Mouse (Mus musculus): Measurements from ENCODE around the gene Ahcyl1. TPM values are rescaled to one million over a fixed set of nuclear protein-coding genes. Genes with fewer than 3 reads are reported as not detected.

Ahcyl1 gene
- total and polyA plus RNA-seq, 3 experiments, result 31.3 to 83.4 (median 32.5) TPM

DNA sequence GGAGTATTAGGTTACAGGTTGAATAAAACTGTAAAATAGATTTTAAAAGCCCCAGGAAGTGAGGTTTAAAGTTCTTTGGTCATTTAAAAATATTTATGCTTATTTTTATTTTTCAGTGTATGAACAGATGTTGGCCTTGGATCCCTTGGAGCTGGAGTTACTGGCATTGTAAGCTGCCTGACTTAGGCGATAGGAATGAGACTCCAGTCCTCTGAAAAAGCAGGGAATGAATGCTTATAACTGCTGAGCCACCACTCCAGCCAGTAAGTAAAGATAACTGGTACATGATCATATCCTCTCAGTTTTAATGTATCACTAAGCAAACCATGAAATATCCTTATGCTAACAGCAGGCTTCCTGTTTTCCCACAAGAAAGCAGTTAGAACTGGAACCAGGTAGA is 8.1 kb downstream of the Ahcyl1 start:
- H3K27ac ChIP-seq (ENCODE audit: insufficient read depth, low read depth), result no peak overlapping the region
- H3K4me3 ChIP-seq (replicated peaks in 1 of 3; ENCODE audit: low read depth in 2 of 3, low read length in 2 of 3, poor library complexity in 1 of 3), result no peak overlapping the region
- H3K9me3 ChIP-seq (replicated peaks; ENCODE audit: low read length), result no peaks in the 10 kb centered on the region
- H3K36me3 ChIP-seq (replicated peaks in 1 of 2; ENCODE audit: control insufficient read depth in 1 of 2, insufficient read depth in 1 of 2, low read length in 1 of 2), result peaks cover 3 to 19% of the 10 kb centered on the region in 2 experiments
- in situ Hi-C loops (cut with MboI; ENCODE audit: low pct_ligation_motif_present, low pct_unique_long_range_greater_than_20kb, low sequenced_read_pairs), result no loop called here
- no peaks in the 10 kb centered on the region for H3K27me3 ChIP-seq (replicated peaks)
- peaks cover 3 to 92% of the 10 kb centered on the region in 2 experiments for H3K4me1 ChIP-seq (ENCODE audit: control insufficient read depth in 1 of 2, insufficient read depth in 2 of 2)
- DNase-seq (ENCODE audit: extremely low read depth), result no peak
- dilution Hi-C loops (cut with MboI; ENCODE audit: extremely low pct_ligation_motif_present, extremely low pct_unique_long_range_greater_than_20kb, low sequenced_read_pairs), result no loop called here
- peaks cover 26% of the 10 kb centered on the region for H3K79me2 ChIP-seq (replicated peaks; ENCODE audit: control insufficient read depth, extremely low read depth, insufficient read depth, poor library complexity, severe bottlenecking)
- TF ChIP-seq POLR2AphosphoS2 (IDR thresholded peaks at IDR 0.05; ENCODE audit: low read depth, low read length), result no peak
- TF ChIP-seq CHD1 (IDR thresholded peaks at IDR 0.05; ENCODE audit: low read depth, low read length), result no peak
- no peak for TF ChIP-seq ZC3H11A (IDR thresholded peaks at IDR 0.05; ENCODE audit: low read depth, low read length)
- no peak for TF ChIP-seq CHD2 (IDR thresholded peaks at IDR 0.05; ENCODE audit: low read length)
- no peak for TF ChIP-seq TBP (conservative IDR thresholded peaks at IDR 0.05; ENCODE audit: low read depth, low read length)
- H3K9ac ChIP-seq (ENCODE audit: insufficient read depth, low read depth), result no peak overlapping the region
- H3K4me2 ChIP-seq (ENCODE audit: insufficient read depth, low read depth, poor library complexity, severe bottlenecking), result no peak overlapping the region; the same call in 1 of the 2 replicates

DNA sequence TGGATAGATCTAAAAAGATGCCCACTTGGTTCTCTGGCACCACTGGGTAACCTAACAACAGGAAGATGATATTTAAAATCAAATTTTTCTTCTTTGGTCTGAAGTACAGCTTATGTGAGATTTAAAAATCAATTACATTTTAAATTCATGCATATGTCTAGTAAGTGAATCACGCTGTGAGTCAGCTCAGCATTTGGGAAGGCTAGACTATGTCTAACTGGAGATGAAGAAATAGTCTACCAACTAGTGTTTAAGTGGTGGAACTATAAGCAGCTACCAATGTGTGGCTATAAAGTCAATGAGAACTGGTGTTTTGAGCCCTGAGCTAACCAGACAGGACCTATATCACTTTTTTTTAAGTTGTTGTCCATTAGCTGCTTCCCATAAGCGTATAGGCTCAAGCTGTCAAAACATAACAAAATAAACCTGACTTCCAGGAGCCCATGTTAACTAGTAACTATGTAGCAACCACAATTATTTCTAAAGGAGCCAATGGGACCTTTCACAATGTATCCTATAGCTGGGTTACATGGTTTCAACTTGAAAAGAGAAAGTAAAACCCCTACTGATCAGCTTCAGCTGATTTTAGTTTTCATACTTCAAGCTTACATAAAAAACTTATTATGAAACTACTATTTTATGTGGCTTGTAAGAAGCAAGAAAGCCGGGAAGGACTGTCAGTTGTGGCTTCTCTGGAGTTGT is 9.9 kb downstream of the Ahcyl1 start:
- Histone ChIP-seq H3K79me2 (replicated peaks; ENCODE audit: control insufficient read depth, extremely low read depth, insufficient read depth, poor library complexity, severe bottlenecking) (peaks cover 27% of the 10 kb centered on the region), H3K9ac (ENCODE audit: insufficient read depth, low read depth) (no peak overlapping the region), H3K27ac (ENCODE audit: insufficient read depth, low read depth) (no peak overlapping the region), H3K36me3 (replicated peaks in 1 of 2; ENCODE audit: control insufficient read depth in 1 of 2, insufficient read depth in 1 of 2, low read length in 1 of 2) (peaks cover 3 to 20% of the 10 kb centered on the region in 2 experiments), H3K27me3 (replicated peaks) (no peaks in the 10 kb centered on the region), H3K4me3 (replicated peaks in 1 of 3; ENCODE audit: low read depth in 2 of 3, low read length in 2 of 3, poor library complexity in 1 of 3) (peak overlapping the region in 1 of 3 experiments; percentile 7), H3K4me2 (ENCODE audit: insufficient read depth, low read depth, poor library complexity, severe bottlenecking) (peak overlapping the region; percentile 56; the same call in 1 of the 2 replicates), H3K4me1 (ENCODE audit: control insufficient read depth in 1 of 2, insufficient read depth in 2 of 2) (peaks cover 7 to 94% of the 10 kb centered on the region in 2 experiments), H3K9me3 (replicated peaks; ENCODE audit: low read length) (no peaks in the 10 kb centered on the region)
- dilution Hi-C loops (cut with MboI; ENCODE audit: extremely low pct_ligation_motif_present, extremely low pct_unique_long_range_greater_than_20kb, low sequenced_read_pairs) (no loop called here), in situ Hi-C loops (cut with MboI; ENCODE audit: low pct_ligation_motif_present, low pct_unique_long_range_greater_than_20kb, low sequenced_read_pairs) (no loop called here)
- no peak for DNase-seq (ENCODE audit: extremely low read depth)
- TF ChIP-seq USF1 (IDR thresholded peaks at IDR 0.05; ENCODE audit: low read depth, low read length) (no peak), MXI1 (IDR thresholded peaks at IDR 0.05; ENCODE audit: low read depth, low read length) (no peak), PAX5 (IDR thresholded peaks at IDR 0.05; ENCODE audit: low read length) (no peak), MAX (IDR thresholded peaks at IDR 0.05; ENCODE audit: low read length) (no peak), USF2 (conservative IDR thresholded peaks at IDR 0.05; ENCODE audit: low read depth, low read length) (no peak), ZKSCAN1 (IDR thresholded peaks at IDR 0.05; ENCODE audit: borderline replicate concordance, low read depth, low read length) (no peak), CHD1 (IDR thresholded peaks at IDR 0.05; ENCODE audit: low read depth, low read length) (no peak), ZC3H11A (IDR thresholded peaks at IDR 0.05; ENCODE audit: low read depth, low read length) (no peak), GABPA (IDR thresholded peaks at IDR 0.05; ENCODE audit: insufficient replicate concordance, low read depth, low read length) (no peak), RAD21 (IDR thresholded peaks at IDR 0.05; ENCODE audit: low read depth, low read length) (no peak), NELFE (IDR thresholded peaks at IDR 0.05; ENCODE audit: low read depth, low read length) (no peak), SMC3 (IDR thresholded peaks at IDR 0.05; ENCODE audit: low read depth, low read length) (no peak), TCF12 (IDR thresholded peaks at IDR 0.05; ENCODE audit: low read depth, low read length) (no peak), POLR2AphosphoS2 (IDR thresholded peaks at IDR 0.05; ENCODE audit: low read depth, low read length) (no peak), RCOR1 (conservative IDR thresholded peaks at IDR 0.05; ENCODE audit: low read depth, low read length) (no peak), KAT2A (IDR thresholded peaks at IDR 0.05; ENCODE audit: insufficient replicate concordance, low read length) (no peak), EP300 (IDR thresholded peaks at IDR 0.05; ENCODE audit: low read length) (no peak)
